In the genomic region with DNA sequence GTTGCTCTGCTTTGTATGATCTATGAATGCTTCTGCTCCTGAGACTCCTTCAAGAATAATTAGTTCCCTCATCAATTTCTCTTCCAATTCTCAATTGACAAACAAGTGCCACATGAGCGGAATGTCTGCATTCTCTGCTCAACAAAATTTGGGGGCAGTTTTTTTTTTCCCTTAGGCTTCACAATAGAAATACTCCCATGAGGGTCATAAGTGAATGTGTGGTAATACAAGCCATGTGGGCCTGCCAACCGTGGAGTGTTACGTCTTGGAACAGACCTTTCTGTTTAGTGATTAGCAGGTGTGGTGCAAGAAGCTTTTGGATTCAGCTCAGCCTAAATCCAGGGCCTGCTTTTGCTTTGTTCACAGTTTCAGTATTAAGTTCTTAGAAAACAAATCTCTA, we compare ENCODE assay signal across 13 mouse cellular contexts.
DNase-seq lines count a peak whose midpoint lies in the region.
"Had no signal": no experiment of that assay in that cellular context is flagged by ENCODE, and none has a peak within 500 bp of the region (broad histone marks: within the 10 kb centered on the region; RNA-seq: fewer than 3 reads in every experiment).

No protein-coding gene starts in this region.

- intact Hi-C loops in gastrocnemius, postnatal 14 days (cut with DNase I; ENCODE audit: low total_unique reads) = no loop called here

- peak; percentile 31 for DNase-seq in gastrocnemius, adult 18-20 months (ENCODE audit: low spot score)
- DNase-seq in gastrocnemius, postnatal 4 days (ENCODE audit: low spot score in 2 of 2) = no peak
- peak; percentile 61 for DNase-seq in embryo, embryonic 11 days
- peak; percentile 6 for DNase-seq in gastrocnemius, postnatal 14 days
- peak; percentile 45 for DNase-seq in mesoderm, embryonic 11.5 days (ENCODE audit: low read depth, low spot score)
- no peak for DNase-seq in kidney, postnatal 4 days
- no peak for DNase-seq in lung, postnatal 25 days (ENCODE audit: low spot score)
- DNase-seq: cerebellum, adult 18-20 months; kidney, adult 2 months; kidney, postnatal 25 days; lung, embryonic 14.5 days; right cerebral cortex, adult 18-20 months; thymus, adult 18-20 months had no signal

Comparison
In these comparisons a context has a peak if more than half of its experiments do, and no peak if none do; other contexts are left out.
1. DNase-seq: peak in gastrocnemius, adult 18-20 months (single experiment), embryo, embryonic 11 days (single experiment), gastrocnemius, postnatal 14 days (single experiment) and mesoderm, embryonic 11.5 days (single experiment); none in gastrocnemius, postnatal 4 days (0 of 2), kidney, postnatal 4 days (0 of 2) and lung, postnatal 25 days (single experiment).